Mouse (Mus musculus) lung, postnatal 0 days (tissue): ENCODE data around the gene Mmp25. TPM values are rescaled to one million over a fixed set of nuclear protein-coding genes. Genes with fewer than 3 reads are reported as not detected.
"Not testable (repeated sequence)": the region's sequence is repeated elsewhere in the genome, so short reads cannot be mapped to it uniquely, and the experiment has no call there.

Experiments
- ATAC-seq: fragments of 200-750 bp; cut with Nextera tagmentation; 2 replicates; pipeline ENCODE4 v1.8.0; 2017; ENCODE audit warnings: moderate library complexity
- DNase-seq: peaks from one replicate; pipeline ENCODE4 v3.0.0-alpha.2; 2016; ENCODE audit warnings: low spot score
- H3K27ac ChIP-seq: fragments of 300-500 bp; sonication (generic); 2 replicates; pipeline ENCODE4 v1.5.1; 2014; ENCODE audit warnings: antibody characterized with exemption, mild to moderate bottlenecking, low read length, mixed read lengths
- H3K27me3 ChIP-seq: fragments of 300-500 bp; sonication (generic); replicated peaks from 2 replicates; pipeline ENCODE4 v1.6.1; 2014; ENCODE audit warnings: low read length, mixed read lengths; ENCODE audit not compliant: insufficient read depth
- H3K36me3 ChIP-seq: fragments of 300-500 bp; sonication (generic); 2 replicates; pipeline ENCODE4 v1.6.1; 2014; ENCODE audit warnings: low read length, mixed read lengths; ENCODE audit not compliant: insufficient read depth
- H3K4me1 ChIP-seq: fragments of 300-500 bp; sonication (generic); 2 replicates; pipeline ENCODE4 v1.6.1; 2014; ENCODE audit warnings: antibody characterized with exemption, low read depth, low read length, mixed read lengths; ENCODE audit not compliant: insufficient read depth
- H3K4me2 ChIP-seq: fragments of 300-500 bp; sonication (generic); replicated peaks from 2 replicates; pipeline ENCODE4 v1.6.1; 2014; ENCODE audit warnings: low read depth, mild to moderate bottlenecking, low read length, moderate library complexity, mixed read lengths
- H3K4me3 ChIP-seq: fragments of 300-500 bp; sonication (generic); 2 replicates; pipeline ENCODE4 v1.5.1; 2014; ENCODE audit warnings: low read depth, low read length
- H3K9ac ChIP-seq: fragments of 300-500 bp; sonication (generic); replicated peaks from 2 replicates; pipeline ENCODE4 v1.6.1; 2014; ENCODE audit warnings: low read depth, mild to moderate bottlenecking
- H3K9me3 ChIP-seq: fragments of 300-500 bp; sonication (generic); 2 replicates; pipeline ENCODE4 v1.6.1; 2016; ENCODE audit warnings: low read length, mixed read lengths
- CTCF ChIP-seq: IDR thresholded peaks from 2 replicates; pipeline ENCODE4 v1.5.1; 2016; ENCODE audit warnings: antibody characterized with exemption, mild to moderate bottlenecking
- EP300 ChIP-seq: IDR thresholded peaks from 2 replicates; pipeline ENCODE4 v1.6.1; 2016; ENCODE audit warnings: antibody characterized with exemption, mild to moderate bottlenecking, control low read depth
- WGBS: fragments of 180-500 bp; shearing (Covaris S2); extraction: QIAGEN DNeasy Blood & Tissue Kit; methylation state at CpG from one replicate; pipeline ENCODE4 v1.1.7; 2014; 5-methylcytosine and 5-hydroxymethylcytosine counted together
- polyA plus RNA-seq: library from polyadenylated mRNA; unstranded; fragments of >200 nt; fragmentation: Nextera tagmentation; extraction: Ambion mirVana; gene quantifications from 2 replicates; pipeline ENCODE4 v1.2.1, GENCODE M21; 2015

Mmp25 gene
- polyA plus RNA-seq, 1 experiment from 2014 or later: 0.36 TPM

- DNase-seq (no peak), ATAC-seq (no peak)
- WGBS: 37% methylated on average over 10 of the region's 10 CpGs
Observed at GRCm38 (mm10) chr17:23601836-23602585, 43.1 kb downstream of the Mmp25 start.

GRCm38 (mm10) chr17:23600641-23601622 lies 44.1 kb downstream of the Mmp25 start, which contains the start of gene Zscan10:
TSS of gene Zscan10 (plus strand) at chr17:23600856.
- Histone ChIP-seq H3K9me3 (no peaks in the 10 kb centered on the region), H3K4me3 (no peak within 1 kb of the TSS), H3K36me3 (no peaks in the 10 kb centered on the region), H3K4me1 (peaks cover 4% of the 10 kb centered on the region; the same call in 1 of the 2 replicates), H3K9ac (peak within 1 kb of the TSS; percentile 21; the same call in 1 of the 2 replicates), H3K27ac (peak within 1 kb of the TSS; percentile 74), H3K27me3 (no peaks in the 10 kb centered on the region), H3K4me2 (peak within 1 kb of the TSS; percentile 64)
- ATAC-seq: no peak
- WGBS: 61% methylated on average over 15 of the region's 15 CpGs
- no peak for TF ChIP-seq EP300
- no peak for TF ChIP-seq CTCF
- DNase-seq: no peak

More at GRCm38 (mm10) chr17:23601836-23602585, 43.1 kb downstream of the Mmp25 start:
- Histone ChIP-seq H3K27me3 (no peaks in the 10 kb centered on the region), H3K27ac (no peak overlapping the region), H3K4me1 (peaks cover 4% of the 10 kb centered on the region; the same call in 1 of the 2 replicates), H3K9me3 (no peaks in the 10 kb centered on the region), H3K4me2 (no peak overlapping the region), H3K36me3 (no peaks in the 10 kb centered on the region), H3K4me3 (no peak overlapping the region), H3K9ac (no peak overlapping the region)
- TF ChIP-seq CTCF (no peak), EP300 (no peak)

GRCm38 (mm10) chr17:23599605-23600063 lies 45.4 kb downstream of the Mmp25 start:
- TF ChIP-seq EP300 (no peak), CTCF (no peak)
- peak overlapping the region; percentile 37 for H3K4me3 ChIP-seq
- ATAC-seq: 0 out of 2 replicates have a peak, but pooled peaks have one; percentile 0
- H3K27ac ChIP-seq: peak overlapping the region; percentile 74
- H3K27me3 ChIP-seq: no peaks in the 10 kb centered on the region
- no peaks in the 10 kb centered on the region for H3K9me3 ChIP-seq
- no peaks in the 10 kb centered on the region for H3K36me3 ChIP-seq
- H3K4me1 ChIP-seq: peaks cover 4% of the 10 kb centered on the region; the same call in 1 of the 2 replicates
- peak; percentile 25 for DNase-seq
- H3K9ac ChIP-seq: peak overlapping the region; percentile 21; the same call in 1 of the 2 replicates
- whole genome bisulfite sequencing: 34% methylated on average over 7 of the region's 7 CpGs
- peak overlapping the region; percentile 64 for H3K4me2 ChIP-seq

GRCm38 (mm10) chr17:23598582-23599552 lies 46.2 kb downstream of the Mmp25 start, which contains the start of gene Zfp13:
TSS of gene Zfp13 (minus strand) at chr17:23599487.
- Histone ChIP-seq H3K27ac (peak within 1 kb of the TSS; percentile 93), H3K9me3 (no peaks in the 10 kb centered on the region), H3K4me3 (peak within 1 kb of the TSS; percentile 37), H3K9ac (peak within 1 kb of the TSS; percentile 47), H3K27me3 (no peaks in the 10 kb centered on the region), H3K36me3 (no peaks in the 10 kb centered on the region), H3K4me2 (peak within 1 kb of the TSS; percentile 64), H3K4me1 (peaks cover 4% of the 10 kb centered on the region; the same call in 1 of the 2 replicates)
- ATAC-seq: peak; percentile 98
- WGBS: 2% methylated on average over 29 of the region's 31 CpGs
- TF ChIP-seq CTCF: no peak; the same call in 1 of the 2 replicates
- no peak; the same call in 1 of the 2 replicates for TF ChIP-seq EP300
- DNase-seq: peak; percentile 99

GRCm38 (mm10) chr17:23595139-23595538 lies 49.9 kb downstream of the Mmp25 start:
- WGBS: 83% methylated on average over 4 of the region's 4 CpGs
- H3K27ac ChIP-seq, DNase-seq, H3K4me2 ChIP-seq, H3K4me3 ChIP-seq, H3K9ac ChIP-seq, H3K4me1 ChIP-seq, H3K36me3 ChIP-seq, H3K27me3 ChIP-seq, ATAC-seq, H3K9me3 ChIP-seq: not testable (repeated sequence)
